Mouse (Mus musculus): ENCODE measurements around the gene Tjap1. TPM values are rescaled to one million over a fixed set of nuclear protein-coding genes. Genes with fewer than 3 reads are reported as not detected.

Tjap1 gene
- polyA plus RNA-seq, 1 experiment from 2014 or later = 35.5 TPM

GRCm38 (mm10) chr17:46237079-46237478 lies 45.7 kb downstream of the Tjap1 start:
- H3K4me1 ChIP-seq (replicated peaks; ENCODE audit: control insufficient read depth, insufficient read depth, low read length) = no peaks in the 10 kb centered on the region
- no peak overlapping the region for H3K4me2 ChIP-seq (ENCODE audit: low read length)
- no peak for ATAC-seq
- H3K9me3 ChIP-seq (ENCODE audit: control insufficient read depth, low read length) = no peaks in the 10 kb centered on the region
- H3K36me3 ChIP-seq (ENCODE audit: control insufficient read depth, insufficient read depth) = peaks cover 54% of the 10 kb centered on the region
- 91% methylated on average over 6 of the region's 6 CpGs for WGBS
- no peak overlapping the region for H3K27ac ChIP-seq (ENCODE audit: low read length)
- no peak overlapping the region for H3K9ac ChIP-seq (replicated peaks; ENCODE audit: low read depth, low read length)
- no peaks in the 10 kb centered on the region for H3K27me3 ChIP-seq (replicated peaks; ENCODE audit: control insufficient read depth, insufficient read depth, low read length)
- no peak overlapping the region for H3K4me3 ChIP-seq (replicated peaks; ENCODE audit: low read length)

- H3K9ac ChIP-seq (replicated peaks; ENCODE audit: low read depth, low read length) = no peak overlapping the region
- H3K36me3 ChIP-seq (ENCODE audit: control insufficient read depth, insufficient read depth) = peaks cover 48% of the 10 kb centered on the region
- H3K9me3 ChIP-seq (ENCODE audit: control insufficient read depth, low read length) = no peaks in the 10 kb centered on the region
- H3K4me2 ChIP-seq (ENCODE audit: low read length) = no peak overlapping the region
- no peaks in the 10 kb centered on the region for H3K27me3 ChIP-seq (replicated peaks; ENCODE audit: control insufficient read depth, insufficient read depth, low read length)
- H3K27ac ChIP-seq (ENCODE audit: low read length) = no peak overlapping the region
- no peak for ATAC-seq
- 85% methylated on average over 1 of the region's 1 CpGs for WGBS
- no peak overlapping the region for H3K4me3 ChIP-seq (replicated peaks; ENCODE audit: low read length)
- no peaks in the 10 kb centered on the region for H3K4me1 ChIP-seq (replicated peaks; ENCODE audit: control insufficient read depth, insufficient read depth, low read length)
Observed at GRCm38 (mm10) chr17:46236067-46236466, 46.8 kb downstream of the Tjap1 start.

GRCm38 (mm10) chr17:46227576-46227975 lies 55.2 kb downstream of the Tjap1 start:
- no peak overlapping the region for H3K9ac ChIP-seq (replicated peaks; ENCODE audit: low read depth, low read length)
- H3K27me3 ChIP-seq (replicated peaks; ENCODE audit: control insufficient read depth, insufficient read depth, low read length) = no peaks in the 10 kb centered on the region
- H3K36me3 ChIP-seq (ENCODE audit: control insufficient read depth, insufficient read depth) = peaks cover 48% of the 10 kb centered on the region
- no peak overlapping the region for H3K4me2 ChIP-seq (ENCODE audit: low read length)
- H3K9me3 ChIP-seq (ENCODE audit: control insufficient read depth, low read length) = no peaks in the 10 kb centered on the region
- H3K4me3 ChIP-seq (replicated peaks; ENCODE audit: low read length) = no peak overlapping the region
- 89% methylated on average over 7 of the region's 7 CpGs for WGBS
- no peaks in the 10 kb centered on the region for H3K4me1 ChIP-seq (replicated peaks; ENCODE audit: control insufficient read depth, insufficient read depth, low read length)
- H3K27ac ChIP-seq (ENCODE audit: low read length) = no peak overlapping the region
- ATAC-seq = no peak

GRCm38 (mm10) chr17:46221601-46222000 lies 61.2 kb downstream of the Tjap1 start:
- H3K4me3 ChIP-seq (replicated peaks; ENCODE audit: low read length) = no peak overlapping the region
- no peaks in the 10 kb centered on the region for H3K9me3 ChIP-seq (ENCODE audit: control insufficient read depth, low read length)
- no peaks in the 10 kb centered on the region for H3K4me1 ChIP-seq (replicated peaks; ENCODE audit: control insufficient read depth, insufficient read depth, low read length)
- no peaks in the 10 kb centered on the region for H3K27me3 ChIP-seq (replicated peaks; ENCODE audit: control insufficient read depth, insufficient read depth, low read length)
- no peak overlapping the region for H3K4me2 ChIP-seq (ENCODE audit: low read length)
- H3K27ac ChIP-seq (ENCODE audit: low read length) = no peak overlapping the region
- no peak overlapping the region for H3K9ac ChIP-seq (replicated peaks; ENCODE audit: low read depth, low read length)
- WGBS = 92% methylated on average over 3 of the region's 3 CpGs
- ATAC-seq = no peak
- peaks cover 47% of the 10 kb centered on the region for H3K36me3 ChIP-seq (ENCODE audit: control insufficient read depth, insufficient read depth)

- no peaks in the 10 kb centered on the region for H3K9me3 ChIP-seq (ENCODE audit: control insufficient read depth, low read length)
- H3K4me3 ChIP-seq (replicated peaks; ENCODE audit: low read length) = no peak overlapping the region
- no peak overlapping the region for H3K4me2 ChIP-seq (ENCODE audit: low read length)
- no peaks in the 10 kb centered on the region for H3K27me3 ChIP-seq (replicated peaks; ENCODE audit: control insufficient read depth, insufficient read depth, low read length)
- no peaks in the 10 kb centered on the region for H3K4me1 ChIP-seq (replicated peaks; ENCODE audit: control insufficient read depth, insufficient read depth, low read length)
- peaks cover 48% of the 10 kb centered on the region for H3K36me3 ChIP-seq (ENCODE audit: control insufficient read depth, insufficient read depth)
- no peak for ATAC-seq
- H3K27ac ChIP-seq (ENCODE audit: low read length) = no peak overlapping the region
- H3K9ac ChIP-seq (replicated peaks; ENCODE audit: low read depth, low read length) = no peak overlapping the region
- 86% methylated on average over 3 of the region's 3 CpGs for WGBS
Observed at GRCm38 (mm10) chr17:46210550-46210949, 72.3 kb downstream of the Tjap1 start.

MicroRNAs within 50 kb of the gene (microRNA counts, 519-probe panel; counts per million panel counts)
- microRNA mmu-miR-693-3p = not detected
- microRNA mmu-miR-693-5p = not detected

Small RNAs within 50 kb of the gene (microRNA-seq; reads per million reads assigned to microRNA genes)
- 0.83 reads per million for gene Mir693

Other genes starting within 250 kb of the Tjap1 start
- gene Mrps18a, start 172.0 kb downstream of the Tjap1 start, polyA plus RNA-seq (2015; fragmentation: Nextera tagmentation; extraction: Ambion mirVana) = 125 and 137 TPM in 2 replicates
- 33.7 and 48.7 TPM in 2 replicates for gene Rsph9, start 138.8 kb downstream of the Tjap1 start, polyA plus RNA-seq (2015; fragmentation: Nextera tagmentation; extraction: Ambion mirVana)
- 28.6 and 30.1 TPM in 2 replicates for gene Mad2l1bp, start 129.5 kb downstream of the Tjap1 start, polyA plus RNA-seq (2015; fragmentation: Nextera tagmentation; extraction: Ambion mirVana)
- 39.1 and 47.4 TPM in 2 replicates for gene Gtpbp2, start 122.0 kb downstream of the Tjap1 start, polyA plus RNA-seq (2015; fragmentation: Nextera tagmentation; extraction: Ambion mirVana)
- gene Polh, start 80.4 kb downstream of the Tjap1 start, polyA plus RNA-seq (2015; fragmentation: Nextera tagmentation; extraction: Ambion mirVana) = 10.0 and 10.2 TPM in 2 replicates
- gene Xpo5, start 80.2 kb downstream of the Tjap1 start, polyA plus RNA-seq (2015; fragmentation: Nextera tagmentation; extraction: Ambion mirVana) = 44.5 and 44.6 TPM in 2 replicates
- 87.7 and 88.1 TPM in 2 replicates for gene Polr1c, start 35.0 kb downstream of the Tjap1 start, polyA plus RNA-seq (2015; fragmentation: Nextera tagmentation; extraction: Ambion mirVana)
- gene Yipf3, start 34.9 kb downstream of the Tjap1 start, polyA plus RNA-seq (2015; fragmentation: Nextera tagmentation; extraction: Ambion mirVana) = 88.5 and 91.6 TPM in 2 replicates
- gene Lrrc73, start 29.5 kb downstream of the Tjap1 start, polyA plus RNA-seq (2015; fragmentation: Nextera tagmentation; extraction: Ambion mirVana) = 9.6 and 12.6 TPM in 2 replicates
- gene Dlk2, start 14.4 kb upstream of the Tjap1 start, polyA plus RNA-seq (2015; fragmentation: Nextera tagmentation; extraction: Ambion mirVana) = 8.6 and 13.0 TPM in 2 replicates
- 7.2 and 8.1 TPM in 2 replicates for gene Abcc10, start 45.3 kb upstream of the Tjap1 start, polyA plus RNA-seq (2015; fragmentation: Nextera tagmentation; extraction: Ambion mirVana)
- 13.2 and 14.2 TPM in 2 replicates for gene Zfp318, start 100.7 kb upstream of the Tjap1 start, polyA plus RNA-seq (2015; fragmentation: Nextera tagmentation; extraction: Ambion mirVana)
- 2.1 and 2.2 TPM in 2 replicates for gene Crip3, start 145.9 kb upstream of the Tjap1 start, polyA plus RNA-seq (2015; fragmentation: Nextera tagmentation; extraction: Ambion mirVana)
- not detected in 2 replicates for gene Slc22a7, start 155.4 kb upstream of the Tjap1 start, polyA plus RNA-seq (2015; fragmentation: Nextera tagmentation; extraction: Ambion mirVana)
- gene Ttbk1, start 204.6 kb upstream of the Tjap1 start, polyA plus RNA-seq (2015; fragmentation: Nextera tagmentation; extraction: Ambion mirVana) = 5.1 and 5.6 TPM in 2 replicates
- 26.0 and 26.6 TPM in 2 replicates for gene Dnph1, start 213.7 kb upstream of the Tjap1 start, polyA plus RNA-seq (2015; fragmentation: Nextera tagmentation; extraction: Ambion mirVana)

Data from forebrain, embryonic 16.5 days (tissue).